Comparison of ENCODE assay signal across 7 mouse cellular contexts in the genomic region with DNA sequence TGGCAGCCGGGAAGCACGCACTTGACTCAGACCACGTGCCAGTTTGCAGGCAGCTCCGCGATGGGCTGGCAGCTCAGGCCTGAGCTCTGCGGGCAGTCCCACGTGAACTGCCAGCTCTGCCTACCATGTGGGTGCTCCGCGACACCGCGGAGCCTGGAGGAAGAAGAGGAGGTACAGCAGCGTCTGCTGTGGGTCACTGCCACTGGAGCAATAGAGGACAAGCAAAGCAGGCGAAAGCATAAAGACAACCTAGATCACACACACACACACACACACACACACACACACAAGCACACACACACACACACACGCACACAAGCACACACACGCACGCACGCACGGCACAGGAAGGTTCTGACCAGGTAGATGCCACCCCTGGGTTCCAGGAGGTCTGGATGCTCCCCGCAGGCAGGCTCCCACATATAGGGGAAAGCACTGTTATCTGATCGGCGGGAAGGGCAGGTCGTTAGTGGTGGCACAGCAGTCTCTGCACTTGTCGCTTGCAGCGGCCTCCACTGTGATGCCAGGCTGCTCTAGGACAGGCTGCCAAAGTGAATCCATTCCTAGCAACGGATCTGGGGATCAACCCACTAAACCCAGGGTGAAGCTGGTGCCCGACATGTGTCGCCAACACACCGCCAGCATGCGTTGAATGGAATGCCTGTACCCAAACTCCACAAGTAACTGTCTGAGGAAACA.
DNase-seq lines count a peak whose midpoint lies in the region.

No protein-coding gene starts in this region.

- peak; percentile 29 for DNase-seq in thymus, postnatal 14 days
- no peak for DNase-seq in thymus, postnatal 10 days (ENCODE audit: low spot score in 2 of 2)
- peak; percentile 80 for DNase-seq in cerebellum, adult 9-11 months
- peak; percentile 52 to 59 for DNase-seq in frontal cortex, postnatal 36 days (ENCODE audit: low spot score in 2 of 2)
- DNase-seq in kidney, postnatal 10 days = peak; percentile 38
- DNase-seq in lung, postnatal 36 days = peak; percentile 69
- DNase-seq in right cerebral cortex, postnatal 36 days (ENCODE audit: low spot score in 2 of 2) = peak; percentile 66 to 75

Comparison
In these comparisons a context has a peak if more than half of its experiments do, and no peak if none do; other contexts are left out.
1. DNase-seq: peak in thymus, postnatal 14 days (single experiment), cerebellum, adult 9-11 months (single experiment), frontal cortex, postnatal 36 days (2 of 2), kidney, postnatal 10 days (single experiment), lung, postnatal 36 days (single experiment) and right cerebral cortex, postnatal 36 days (2 of 2); none in thymus, postnatal 10 days (0 of 2).